Comparison of ENCODE assay signal across 21 mouse cellular contexts in genomic region chr4:57574646-57575045, GRCm38 (mm10). TPM values are rescaled to one million over a fixed set of nuclear protein-coding genes. Genes with fewer than 3 reads are reported as not detected.
DNase-seq lines count a peak whose midpoint lies in the region; ATAC-seq and TF ChIP-seq lines count a peak whose summit lies in the region.
"Had no signal": no experiment of that assay in that cellular context is flagged by ENCODE, and none has a peak within 500 bp of the region (broad histone marks: within the 10 kb centered on the region; RNA-seq: fewer than 3 reads in every experiment).

No protein-coding gene starts in this region.

- no peak overlapping the region for H3K9ac ChIP-seq in heart, embryonic 12.5 days
- H3K9ac ChIP-seq in lung, postnatal 0 days (replicated peaks; ENCODE audit: low read depth) = no peak overlapping the region
- no peak overlapping the region for H3K9ac ChIP-seq in hindbrain, embryonic 12.5 days
- H3K9ac ChIP-seq: limb, embryonic 12.5 days; liver, embryonic 13.5 days; neural tube, embryonic 13.5 days had no signal

- no peak for TF ChIP-seq EP300 in lung, postnatal 0 days (IDR thresholded peaks at IDR 0.05)

- DNase-seq in heart, postnatal 14 days = no peak
- DNase-seq in lung, postnatal 0 days (ENCODE audit: low spot score) = no peak
- DNase-seq in lung, adult 2 months = no peak
- DNase-seq in adrenal gland, postnatal 14 days = peak; percentile 81
- DNase-seq in heart, postnatal 4 days = peak; percentile 36
- DNase-seq in testis, postnatal 14 days (ENCODE audit: low spot score) = no peak
- DNase-seq: cerebellum, adult 9-11 months; gastrocnemius, postnatal 14 days; kidney, adult 8-10 months; kidney, postnatal 36 days; layer of hippocampus, adult 9-11 months; liver, embryonic 13.5 days; right cerebral cortex, postnatal 4 days; thymus, postnatal 36 days had no signal

- no peak overlapping the region for H3K4me3 ChIP-seq in heart, embryonic 12.5 days
- H3K4me3 ChIP-seq in lung, postnatal 0 days (ENCODE audit: low read depth, low read length) = no peak overlapping the region
- H3K4me3 ChIP-seq in lung, adult 2 months (replicated peaks; ENCODE audit: extremely low read depth, low read depth, low read length) = no peak overlapping the region
- no peak overlapping the region for H3K4me3 ChIP-seq in hindbrain, embryonic 12.5 days
- H3K4me3 ChIP-seq: limb, embryonic 12.5 days; liver, embryonic 13.5 days; neural tube, embryonic 13.5 days had no signal

- TF ChIP-seq POLR2A in lung, adult 2 months (IDR thresholded peaks at IDR 0.05; ENCODE audit: borderline replicate concordance, extremely low read depth, low read depth, low read length) = no peak

- H3K27ac ChIP-seq in heart, embryonic 12.5 days (ENCODE audit: poor library complexity, severe bottlenecking) = peak overlapping the region; percentile 87
- H3K27ac ChIP-seq in lung, postnatal 0 days (ENCODE audit: low read length) = no peak overlapping the region
- H3K27ac ChIP-seq in hindbrain, embryonic 12.5 days = no peak overlapping the region
- H3K27ac ChIP-seq: limb, embryonic 12.5 days; liver, embryonic 13.5 days; macrophage; neural tube, embryonic 13.5 days had no signal

- WGBS in heart, embryonic 12.5 days = 31% methylated on average over 6 of the region's 6 CpGs
- WGBS in lung, postnatal 0 days = 59% methylated on average over 6 of the region's 6 CpGs
- WGBS in lung, adult 2 months = 70% methylated on average over 6 of the region's 6 CpGs
- 88% methylated on average over 6 of the region's 6 CpGs for whole genome bisulfite sequencing in hindbrain, embryonic 12.5 days

- intact Hi-C loops in heart, postnatal 14 days (cut with DNase I) = no loop called here

- no peak for ATAC-seq in heart, embryonic 12.5 days (ENCODE audit: insufficient number of reproducible peaks, low FRiP score)
- peak; percentile 21; the same call in 1 of the 2 replicates for ATAC-seq in lung, postnatal 0 days
- ATAC-seq in hindbrain, embryonic 12.5 days (ENCODE audit: low FRiP score) = no peak
- ATAC-seq: hindbrain, embryonic 16.5 days had no signal

- H3K4me1 ChIP-seq in heart, embryonic 12.5 days (replicated peaks) = peaks cover 95% of the 10 kb centered on the region
- H3K4me1 ChIP-seq in lung, postnatal 0 days (ENCODE audit: insufficient read depth, low read depth, low read length) = no peaks in the 10 kb centered on the region
- no peaks in the 10 kb centered on the region for H3K4me1 ChIP-seq in lung, adult 2 months (ENCODE audit: control insufficient read depth, insufficient read depth, low read length)
- no peaks in the 10 kb centered on the region for H3K4me1 ChIP-seq in hindbrain, embryonic 12.5 days
- H3K4me1 ChIP-seq: liver, embryonic 13.5 days; neural tube, embryonic 13.5 days had no signal

- H3K4me2 ChIP-seq in heart, embryonic 12.5 days = peak overlapping the region; percentile 31
- no peak overlapping the region for H3K4me2 ChIP-seq in lung, postnatal 0 days (replicated peaks; ENCODE audit: low read depth, low read length)
- H3K4me2 ChIP-seq in hindbrain, embryonic 12.5 days (replicated peaks) = no peak overlapping the region
- H3K4me2 ChIP-seq: limb, embryonic 12.5 days; liver, embryonic 13.5 days; midbrain, embryonic 11.5 days; neural tube, embryonic 13.5 days had no signal

- no peak for TF ChIP-seq CTCF in lung, postnatal 0 days (IDR thresholded peaks at IDR 0.05)
- no peak for TF ChIP-seq CTCF in lung, adult 2 months (IDR thresholded peaks at IDR 0.05; ENCODE audit: insufficient read depth, low read length)

- no peaks in the 10 kb centered on the region; the same call in 1 of the 2 replicates for H3K36me3 ChIP-seq in heart, embryonic 12.5 days
- no peaks in the 10 kb centered on the region for H3K36me3 ChIP-seq in lung, postnatal 0 days (ENCODE audit: insufficient read depth, low read length)
- H3K36me3 ChIP-seq in hindbrain, embryonic 12.5 days = no peaks in the 10 kb centered on the region
- H3K36me3 ChIP-seq: liver, embryonic 13.5 days; neural tube, embryonic 13.5 days had no signal

- no peaks in the 10 kb centered on the region for H3K9me3 ChIP-seq in heart, embryonic 12.5 days (replicated peaks)
- H3K9me3 ChIP-seq in lung, postnatal 0 days (ENCODE audit: low read length) = no peaks in the 10 kb centered on the region
- no peaks in the 10 kb centered on the region for H3K9me3 ChIP-seq in hindbrain, embryonic 12.5 days (replicated peaks)
- H3K9me3 ChIP-seq: limb, embryonic 12.5 days; liver, embryonic 13.5 days; neural tube, embryonic 13.5 days had no signal

- H3K27me3 ChIP-seq in heart, embryonic 12.5 days (replicated peaks) = no peaks in the 10 kb centered on the region
- no peaks in the 10 kb centered on the region for H3K27me3 ChIP-seq in lung, postnatal 0 days (replicated peaks; ENCODE audit: insufficient read depth, low read length)
- H3K27me3 ChIP-seq in hindbrain, embryonic 12.5 days = no peaks in the 10 kb centered on the region
- H3K27me3 ChIP-seq: limb, embryonic 12.5 days; liver, embryonic 13.5 days; neural tube, embryonic 13.5 days had no signal

RNA-seq across cellular contexts. Expression of gene Pakap, which starts 6.7 kb away (rescaled TPM):
- polyA plus RNA-seq in heart, embryonic 12.5 days (2016; fragmentation: Nextera tagmentation; extraction: Ambion mirVana) = 72.9 and 74.5 TPM in 2 replicates
- total RNA-seq in heart, postnatal 14 days (2021) = 10 to 100 TPM; 40.0 to 46.5 TPM
- 60.5 and 68.6 TPM in 2 replicates for polyA plus RNA-seq in lung, postnatal 0 days (2015; fragmentation: Nextera tagmentation; extraction: Ambion mirVana)
- 1.6 and 2.7 TPM in 2 replicates for polyA plus RNA-seq in lung, adult 2 months (2012; rRNA removed)
- total RNA-seq in adrenal gland, postnatal 14 days (2021) = 38.0 and 45.8 TPM in 2 replicates
- 10 to 100 TPM; 73.5 to 80.4 TPM for total RNA-seq in heart, postnatal 4 days (2021)
- polyA plus RNA-seq in hindbrain, embryonic 12.5 days (2016; fragmentation: Nextera tagmentation; extraction: Ambion mirVana) = 28.1 and 36.1 TPM in 2 replicates
- polyA plus RNA-seq: macrophage had no signal

Comparison
In these comparisons a context has a peak if more than half of its experiments do, and no peak if none do; other contexts are left out.
1. DNase-seq: peak in adrenal gland, postnatal 14 days (single experiment) and heart, postnatal 4 days (single experiment); none in heart, postnatal 14 days (0 of 2), lung, postnatal 0 days (single experiment), lung, adult 2 months (single experiment) and testis, postnatal 14 days (single experiment).